Mouse (Mus musculus) testis, adult 2 months (tissue): ENCODE data around the gene Mras.

Source experiments
- CTCF ChIP-seq: fragments of 200-500 bp; IDR thresholded peaks from 2 replicates; pipeline ENCODE4 v1.5.1; 2012; ENCODE audit warnings: low read depth, mild to moderate bottlenecking, inconsistent platforms, low read length, moderate library complexity; ENCODE audit not compliant: control insufficient read depth, insufficient read depth, insufficient replicate concordance
- POLR2A ChIP-seq: fragments of 200-500 bp; IDR thresholded peaks from 2 replicates; pipeline ENCODE4 v1.6.1; 2012; ENCODE audit warnings: low read depth, mild to moderate bottlenecking, inconsistent platforms, low read length, moderate library complexity; ENCODE audit not compliant: control insufficient read depth

- TF ChIP-seq POLR2A, result no peak
- TF ChIP-seq CTCF, result no peak
Observed at GRCm38 (mm10) chr9:99379194-99379593, 58.0 kb downstream of the Mras start.
